Mouse (Mus musculus) bone marrow macrophage, adult 2 months (primary cell): ENCODE measurements around the gene Traip.

Source experiments
- CTCF ChIP-seq: IDR thresholded peaks from 2 replicates; pipeline ENCODE4 v1.5.1; 2012; ENCODE audit warnings: low read depth, mild to moderate bottlenecking, low read length, moderate library complexity
- POLR2A ChIP-seq: IDR thresholded peaks from 2 replicates; pipeline ENCODE4 v1.6.1; 2012; ENCODE audit warnings: mild to moderate bottlenecking, low read depth, low read length, borderline replicate concordance

DNA sequence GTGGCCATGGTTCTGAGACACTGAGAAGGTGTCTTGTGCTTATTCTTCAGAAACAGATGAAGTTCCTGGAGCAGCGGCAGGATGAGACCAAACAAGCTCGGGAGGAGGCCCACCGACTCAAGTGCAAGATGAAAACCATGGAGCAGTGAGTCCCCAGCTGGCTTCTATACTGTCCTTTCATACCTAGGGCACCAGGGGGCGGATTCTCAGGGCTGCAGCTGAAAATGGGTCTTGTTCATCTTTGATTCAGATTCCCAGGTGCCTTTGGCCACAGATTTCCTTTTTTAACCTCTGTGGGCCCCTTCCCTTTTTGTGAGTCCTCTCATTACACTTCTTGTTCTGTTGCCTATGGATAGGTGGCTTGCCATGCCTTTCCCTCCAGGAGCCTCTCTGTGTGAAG lies 11.0 kb downstream of the Traip start:
- TF ChIP-seq POLR2A = no peak
- TF ChIP-seq CTCF = no peak
